Mouse (Mus musculus) heart, embryonic 11.5 days (tissue): Measurements from ENCODE around the gene Sel1l3. TPM values are rescaled to one million over a fixed set of nuclear protein-coding genes. Genes with fewer than 3 reads are reported as not detected.

Experiments
- ATAC-seq: fragments of 200-750 bp; cut with Nextera tagmentation; replicated peaks from 2 replicates; pipeline ENCODE4 v1.8.0; 2017; ENCODE audit warnings: moderate library complexity; ENCODE audit not compliant: insufficient number of reproducible peaks, low FRiP score, low TSS enrichment
- H3K27ac ChIP-seq: fragments of 300-500 bp; sonication (generic); 2 replicates; pipeline ENCODE4 v1.5.1; 2014; ENCODE audit warnings: mild to moderate bottlenecking, low read depth, low read length
- H3K27me3 ChIP-seq: fragments of 300-500 bp; sonication (generic); 2 replicates; pipeline ENCODE4 v1.6.1; 2014; ENCODE audit warnings: mild to moderate bottlenecking, low read length, mixed read lengths; ENCODE audit not compliant: control insufficient read depth, insufficient read depth
- H3K36me3 ChIP-seq: fragments of 300-500 bp; sonication (generic); 2 replicates; pipeline ENCODE4 v1.6.1; 2014; ENCODE audit warnings: mild to moderate bottlenecking, low read length, moderate library complexity, mixed read lengths; ENCODE audit not compliant: control insufficient read depth, insufficient read depth
- H3K4me1 ChIP-seq: fragments of 300-500 bp; sonication (generic); 2 replicates; pipeline ENCODE4 v1.6.1; 2014; ENCODE audit warnings: low read length; ENCODE audit not compliant: control insufficient read depth, insufficient read depth
- H3K4me2 ChIP-seq: fragments of 300-500 bp; sonication (generic); 2 replicates; pipeline ENCODE4 v1.6.1; 2014; ENCODE audit warnings: mild to moderate bottlenecking, moderate library complexity
- H3K4me3 ChIP-seq: fragments of 300-500 bp; sonication (generic); 2 replicates; pipeline ENCODE4 v1.5.1; 2014; ENCODE audit warnings: low read depth, low read length
- H3K9ac ChIP-seq: fragments of 300-500 bp; sonication (generic); 2 replicates; pipeline ENCODE4 v1.6.1; 2014; ENCODE audit warnings: mild to moderate bottlenecking, low read depth, low read length, moderate library complexity
- H3K9me3 ChIP-seq: fragments of 300-500 bp; sonication (generic); replicated peaks from 2 replicates; pipeline ENCODE4 v1.6.1; 2016; ENCODE audit warnings: low read length; ENCODE audit not compliant: control insufficient read depth
- WGBS: fragments of 180-500 bp; shearing (Covaris S2); extraction: QIAGEN DNeasy Blood & Tissue Kit; methylation state at CpG from one replicate; pipeline ENCODE4 v1.1.7; 2014; ENCODE audit not compliant: insufficient replicate concordance; 5-methylcytosine and 5-hydroxymethylcytosine counted together
- polyA plus RNA-seq: library from polyadenylated mRNA; unstranded; fragments of >200 nt; fragmentation: Nextera tagmentation; extraction: Ambion mirVana; gene quantifications from 2 replicates; pipeline ENCODE4 v1.2.1, GENCODE M21; 2014

Sel1l3 gene
- 1.5 and 1.9 TPM in 2 replicates for polyA plus RNA-seq

- peaks cover 28% of the 10 kb centered on the region for H3K27me3 ChIP-seq
- ATAC-seq: peak; percentile 48; the same call in 1 of the 2 replicates
- peak within 1 kb of the TSS; percentile 70 for H3K9ac ChIP-seq
- no peaks in the 10 kb centered on the region for H3K9me3 ChIP-seq
- 1% methylated on average over 24 of the region's 29 CpGs for WGBS
- H3K27ac ChIP-seq: no peak within 1 kb of the TSS
- H3K4me3 ChIP-seq: peak within 1 kb of the TSS; percentile 71
- no peaks in the 10 kb centered on the region for H3K36me3 ChIP-seq
- peak within 1 kb of the TSS; percentile 95 for H3K4me2 ChIP-seq
- peaks cover 10% of the 10 kb centered on the region for H3K4me1 ChIP-seq
Observed at GRCm38 (mm10) chr5:53213711-53214352, at the start of gene Sel1l3. Gene Sel1l3 (minus strand): TSS chr5:53213927.

- ATAC-seq: no peak
- H3K4me1 ChIP-seq: peaks cover 4% of the 10 kb centered on the region
- H3K9ac ChIP-seq: no peak overlapping the region
- WGBS: 74% methylated on average over 10 of the region's 10 CpGs
- no peaks in the 10 kb centered on the region for H3K36me3 ChIP-seq
- no peak overlapping the region for H3K4me2 ChIP-seq
- no peak overlapping the region for H3K4me3 ChIP-seq
- no peaks in the 10 kb centered on the region for H3K27me3 ChIP-seq
- H3K27ac ChIP-seq: no peak overlapping the region
- no peaks in the 10 kb centered on the region for H3K9me3 ChIP-seq
Observed at GRCm38 (mm10) chr5:53261999-53262398, 48.3 kb upstream of the Sel1l3 start.

- H3K4me1 ChIP-seq: peaks cover 4% of the 10 kb centered on the region
- ATAC-seq: no peak
- H3K4me2 ChIP-seq: no peak overlapping the region
- H3K27me3 ChIP-seq: no peaks in the 10 kb centered on the region
- H3K27ac ChIP-seq: no peak overlapping the region
- H3K9me3 ChIP-seq: no peaks in the 10 kb centered on the region
- no peak overlapping the region for H3K4me3 ChIP-seq
- WGBS: 63% methylated on average over 5 of the region's 5 CpGs
- H3K9ac ChIP-seq: no peak overlapping the region
- no peaks in the 10 kb centered on the region for H3K36me3 ChIP-seq
Observed at GRCm38 (mm10) chr5:53259894-53260293, 46.2 kb upstream of the Sel1l3 start.

GRCm38 (mm10) chr5:53258038-53258786 lies 44.5 kb upstream of the Sel1l3 start:
- peak; percentile 67; the same call in 1 of the 2 replicates for ATAC-seq
- H3K36me3 ChIP-seq: no peaks in the 10 kb centered on the region
- H3K9me3 ChIP-seq: no peaks in the 10 kb centered on the region
- no peaks in the 10 kb centered on the region for H3K27me3 ChIP-seq
- peaks cover 4% of the 10 kb centered on the region for H3K4me1 ChIP-seq
- peak overlapping the region; percentile 61 for H3K9ac ChIP-seq
- peak overlapping the region; percentile 83 for H3K4me2 ChIP-seq
- H3K27ac ChIP-seq: 0 out of 2 replicates have a peak overlapping the region, but pooled peaks have one; percentile 22
- WGBS: 2% methylated on average over 29 of the region's 29 CpGs
- peak overlapping the region; percentile 40 for H3K4me3 ChIP-seq

GRCm38 (mm10) chr5:53254821-53255220 lies 41.1 kb upstream of the Sel1l3 start:
- H3K9me3 ChIP-seq: no peaks in the 10 kb centered on the region
- ATAC-seq: no peak
- no peak overlapping the region for H3K4me2 ChIP-seq
- no peak overlapping the region for H3K9ac ChIP-seq
- no peaks in the 10 kb centered on the region for H3K36me3 ChIP-seq
- H3K27me3 ChIP-seq: no peaks in the 10 kb centered on the region
- peaks cover 19% of the 10 kb centered on the region for H3K4me1 ChIP-seq
- H3K4me3 ChIP-seq: no peak overlapping the region
- no peak overlapping the region for H3K27ac ChIP-seq
- WGBS: 57% methylated on average over 3 of the region's 3 CpGs

GRCm38 (mm10) chr5:53254154-53254553 lies 40.4 kb upstream of the Sel1l3 start:
- Histone ChIP-seq H3K4me1 (peaks cover 19% of the 10 kb centered on the region), H3K36me3 (no peaks in the 10 kb centered on the region), H3K27ac (no peak overlapping the region), H3K4me2 (no peak overlapping the region), H3K27me3 (no peaks in the 10 kb centered on the region), H3K4me3 (no peak overlapping the region), H3K9ac (no peak overlapping the region), H3K9me3 (no peaks in the 10 kb centered on the region)
- WGBS: 82% methylated on average over 5 of the region's 5 CpGs
- no peak for ATAC-seq

- ATAC-seq: no peak
- Histone ChIP-seq H3K4me2 (no peak overlapping the region), H3K9me3 (no peaks in the 10 kb centered on the region), H3K4me3 (no peak overlapping the region), H3K4me1 (peaks cover 15% of the 10 kb centered on the region), H3K27me3 (no peaks in the 10 kb centered on the region), H3K9ac (no peak overlapping the region), H3K27ac (no peak overlapping the region), H3K36me3 (no peaks in the 10 kb centered on the region)
- WGBS: 66% methylated on average over 4 of the region's 4 CpGs
Observed at GRCm38 (mm10) chr5:53249431-53250061, 35.8 kb upstream of the Sel1l3 start.

GRCm38 (mm10) chr5:53248499-53248898 lies 34.8 kb upstream of the Sel1l3 start:
- 85% methylated on average over 11 of the region's 11 CpGs for whole genome bisulfite sequencing

More at GRCm38 (mm10) chr5:53248499-53248898, 34.8 kb upstream of the Sel1l3 start:
- Histone ChIP-seq H3K9me3 (no peaks in the 10 kb centered on the region), H3K36me3 (no peaks in the 10 kb centered on the region), H3K4me1 (peaks cover 15% of the 10 kb centered on the region), H3K9ac (no peak overlapping the region), H3K27me3 (no peaks in the 10 kb centered on the region), H3K4me3 (no peak overlapping the region), H3K27ac (no peak overlapping the region), H3K4me2 (no peak overlapping the region)
- no peak for ATAC-seq
